Mouse (Mus musculus): ENCODE measurements around the gene Sept11.

GRCm38 (mm10) chr5:93100906-93101305, 7.7 kb downstream of the Sept11 start:
- TF ChIP-seq GATA1 (IDR thresholded peaks at IDR 0.05; ENCODE audit: borderline replicate concordance, low read length) (no peak), FLI1 (IDR thresholded peaks at IDR 0.05; ENCODE audit: low read length) (no peak)
